Mouse (Mus musculus) cerebellum, adult 2 months (tissue): ENCODE results near the gene Elmo1. TPM values are rescaled to one million over a fixed set of nuclear protein-coding genes. Genes with fewer than 3 reads are reported as not detected.

Source experiments
- DNase-seq, 2 experiments: peaks; one replicate each; pipeline ENCODE4 v3.0.0; 2021
- H3K27ac ChIP-seq: fragments of 200-500 bp; 2 replicates; pipeline ENCODE4 v1.5.1; 2012; ENCODE audit warnings: low read length, control low read depth, inconsistent platforms; ENCODE audit not compliant: insufficient read depth
- H3K27me3 ChIP-seq: fragments of 200-500 bp; 2 replicates; pipeline ENCODE4 v1.6.1; 2012; ENCODE audit warnings: inconsistent platforms, mild to moderate bottlenecking, low read length, moderate library complexity; ENCODE audit not compliant: control insufficient read depth, insufficient read depth
- H3K4me1 ChIP-seq: fragments of 200-500 bp; 2 replicates; pipeline ENCODE4 v1.6.1; 2011; ENCODE audit warnings: low read length; ENCODE audit not compliant: control insufficient read depth, insufficient read depth
- H3K4me3 ChIP-seq: fragments of 200-500 bp; replicated peaks from 2 replicates; pipeline ENCODE3; 2011; ENCODE audit warnings: mild to moderate bottlenecking, low read depth, low read length, control low read depth; ENCODE audit not compliant: insufficient read depth
- CTCF ChIP-seq: fragments of 200-500 bp; IDR thresholded peaks from 2 replicates; pipeline ENCODE4 v1.5.1; 2011; ENCODE audit warnings: low read depth, mild to moderate bottlenecking, control low read depth, low read length, moderate library complexity, borderline replicate concordance; ENCODE audit not compliant: insufficient read depth
- POLR2A ChIP-seq: fragments of 200-500 bp; IDR thresholded peaks from 2 replicates; pipeline ENCODE4 v1.6.1; 2011; ENCODE audit warnings: low read length, control low read depth, borderline replicate concordance; ENCODE audit not compliant: insufficient read depth
- WGBS: fragments of 180-500 bp; shearing (Covaris S2); methylation state at CpG from one replicate; pipeline ENCODE4 v1.1.7; 2018; 5-methylcytosine and 5-hydroxymethylcytosine counted together
- polyA plus RNA-seq: library from polyadenylated mRNA; depleted of rRNA; stranded (reverse); fragments of >200 nt; gene quantifications from 2 replicates; pipeline ENCODE4 v1.2.3, GENCODE M21; 2012

Elmo1 gene
- polyA plus RNA-seq, 1 experiment, result 92.3 TPM

DNA sequence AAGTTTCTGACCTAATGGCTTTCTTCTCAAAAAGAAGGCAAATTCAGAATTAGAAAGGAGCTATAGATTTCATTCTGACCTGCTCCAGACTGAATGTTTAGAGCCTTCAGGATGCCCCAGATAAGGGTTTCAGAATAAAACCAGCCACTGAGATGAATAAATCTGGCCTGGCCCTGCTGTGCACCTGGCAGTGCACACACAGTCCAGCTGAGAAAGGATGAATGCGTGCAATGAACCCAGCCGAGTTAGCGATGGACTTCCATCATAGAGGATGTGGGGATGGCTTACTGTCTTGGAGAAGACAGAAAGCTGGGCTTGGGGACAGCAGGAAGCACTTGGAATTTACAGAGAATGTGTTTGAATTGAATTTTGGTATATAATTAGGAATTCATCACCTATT, 413.0 kb downstream of the Elmo1 start:
- peak; percentile 49 to 67 for DNase-seq
- TF ChIP-seq CTCF (no peak), POLR2A (no peak)
- H3K4me1 ChIP-seq, result peaks cover 28% of the 10 kb centered on the region
- no peaks in the 10 kb centered on the region for H3K27me3 ChIP-seq
- no peak overlapping the region; the same call in 1 of the 2 replicates for H3K27ac ChIP-seq
- no peak overlapping the region for H3K4me3 ChIP-seq
- WGBS, result 8% methylated on average over 3 of the region's 3 CpGs

DNA sequence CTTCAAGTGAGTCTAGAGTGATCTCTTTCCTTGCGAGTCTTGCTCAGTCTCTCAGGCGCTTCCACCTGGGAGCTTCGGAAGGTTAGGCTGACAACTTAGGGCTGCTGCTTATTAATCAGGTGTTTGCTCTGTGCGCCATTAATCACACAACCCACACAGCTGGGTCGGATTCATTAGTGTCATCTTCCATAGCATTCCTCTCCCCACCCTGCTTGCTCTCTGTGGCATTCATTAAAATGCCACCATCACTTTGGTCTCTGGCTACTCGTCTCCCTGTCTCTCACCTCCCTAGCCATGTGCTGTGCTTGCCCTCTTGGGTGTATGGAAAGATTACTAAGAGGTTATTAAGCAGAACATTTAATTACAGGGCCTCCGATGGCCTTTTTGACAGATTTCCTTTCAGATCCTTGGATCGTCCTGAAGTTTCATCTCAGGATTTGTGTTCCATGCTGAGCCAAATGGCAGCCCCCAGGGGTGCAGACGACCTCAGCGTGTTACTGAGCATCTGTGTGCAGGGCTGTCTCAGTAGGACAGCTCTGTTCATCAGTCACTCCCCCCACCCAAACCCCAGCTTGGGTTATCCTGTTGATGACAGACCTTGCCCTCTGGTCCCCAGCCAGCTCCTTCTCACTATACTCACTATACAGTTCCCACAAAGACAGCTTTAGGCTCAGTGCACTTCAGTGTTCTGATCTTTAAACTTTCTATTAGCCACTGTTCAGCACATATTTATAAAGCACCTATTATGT, 417.2 kb downstream of the Elmo1 start:
- no peak overlapping the region for H3K27ac ChIP-seq
- peaks cover 26% of the 10 kb centered on the region for H3K4me1 ChIP-seq
- 53% methylated on average over 10 of the region's 10 CpGs for WGBS
- H3K27me3 ChIP-seq, result no peaks in the 10 kb centered on the region
- no peak for TF ChIP-seq CTCF
- TF ChIP-seq POLR2A, result no peak
- DNase-seq, result no peak
- H3K4me3 ChIP-seq, result no peak overlapping the region

DNA sequence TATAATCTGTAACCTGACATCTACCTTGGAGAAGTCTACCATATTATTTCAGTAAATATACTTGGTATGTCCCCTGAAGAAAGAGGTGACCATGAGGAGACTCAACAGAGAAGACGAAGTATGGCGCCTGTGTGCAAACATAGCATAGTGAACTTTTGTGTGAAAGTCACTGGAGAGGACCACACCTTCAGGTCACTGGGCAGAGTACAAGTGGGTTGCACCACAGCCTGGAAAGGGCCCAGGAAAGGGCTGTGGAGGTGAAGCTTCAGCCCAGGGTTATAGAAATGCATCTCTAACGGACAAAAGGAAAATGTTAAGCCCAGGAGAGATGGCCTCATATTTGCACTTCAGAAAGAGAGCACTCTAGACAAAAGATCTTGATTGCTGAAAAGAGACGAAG, 420.6 kb downstream of the Elmo1 start:
- Histone ChIP-seq H3K27me3 (no peaks in the 10 kb centered on the region), H3K4me3 (no peak overlapping the region), H3K27ac (no peak overlapping the region), H3K4me1 (peaks cover 27% of the 10 kb centered on the region)
- TF ChIP-seq POLR2A (no peak), CTCF (no peak)
- DNase-seq, result no peak
- WGBS, result 92% methylated on average over 4 of the region's 4 CpGs

DNA sequence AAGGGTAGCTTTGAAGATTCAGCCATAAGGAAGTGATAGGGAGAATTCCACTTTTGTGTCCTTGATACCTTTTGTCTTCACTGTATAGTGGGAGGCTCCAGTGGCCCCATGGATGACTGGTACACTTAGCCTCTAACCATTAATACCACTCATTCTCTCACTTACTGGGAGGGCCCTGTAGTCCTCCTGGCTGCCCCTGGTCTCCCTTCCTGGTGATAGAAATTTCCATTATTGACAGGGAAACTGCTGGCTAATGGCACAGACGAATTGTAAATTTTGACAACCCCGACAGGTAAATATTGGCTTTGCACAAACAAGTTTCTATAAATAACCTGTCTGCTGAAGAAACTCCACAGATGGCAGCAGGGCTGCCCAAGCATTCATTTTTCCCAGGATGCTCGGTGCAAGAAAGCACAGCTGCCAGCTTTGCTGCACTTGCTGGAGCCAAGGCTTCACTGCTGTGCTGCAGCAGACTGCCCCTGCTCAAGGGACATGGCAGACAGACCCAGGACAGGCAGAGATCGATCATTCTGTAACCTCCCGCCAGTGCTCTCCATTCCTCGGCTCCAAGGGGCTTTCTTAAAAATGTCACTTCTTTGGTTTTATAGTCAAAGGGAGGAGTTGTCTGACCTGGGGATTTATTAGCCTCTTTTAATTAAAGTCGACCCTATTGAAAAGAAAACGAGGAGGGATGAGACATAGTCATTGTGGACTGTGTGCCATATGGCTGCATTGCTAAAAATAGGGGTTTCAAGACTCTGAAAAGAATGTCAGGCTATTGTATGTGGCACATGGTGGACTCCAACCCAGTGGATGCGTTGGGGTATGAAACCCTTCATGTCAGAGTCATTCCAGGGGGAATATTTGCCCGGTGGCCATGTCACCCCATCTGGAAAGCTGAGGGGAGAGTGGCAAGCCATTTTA, 422.2 kb downstream of the Elmo1 start:
- DNase-seq, result peak in 1 of 2 experiments; percentile 41
- H3K4me1 ChIP-seq, result peaks cover 22% of the 10 kb centered on the region
- no peaks in the 10 kb centered on the region for H3K27me3 ChIP-seq
- no peak for TF ChIP-seq CTCF
- no peak for TF ChIP-seq POLR2A
- WGBS, result 19% methylated on average over 10 of the region's 10 CpGs
- H3K27ac ChIP-seq, result no peak overlapping the region
- H3K4me3 ChIP-seq, result no peak overlapping the region

DNA sequence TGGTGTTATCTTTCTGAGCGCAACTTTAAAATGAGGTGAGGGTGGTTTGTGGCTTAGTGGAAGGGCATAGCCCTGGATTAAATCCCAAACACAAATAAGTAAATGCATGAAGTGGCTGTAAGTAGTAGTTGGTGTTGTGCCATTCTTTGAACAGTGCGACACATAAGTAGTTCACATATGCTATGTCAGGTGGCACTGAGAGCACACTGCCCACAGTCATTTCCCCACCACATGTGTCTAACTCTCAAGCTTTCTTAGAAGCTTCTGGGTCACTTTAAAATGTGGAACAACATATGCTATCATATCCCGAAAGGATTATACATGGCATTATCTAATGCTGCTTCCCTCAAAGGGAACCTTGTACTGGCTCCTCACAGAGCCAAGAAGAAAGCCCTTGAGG, 424.3 kb downstream of the Elmo1 start:
- TF ChIP-seq CTCF (no peak), POLR2A (no peak)
- WGBS, result 82% methylated on average over 3 of the region's 3 CpGs
- DNase-seq, result no peak
- Histone ChIP-seq H3K27me3 (no peaks in the 10 kb centered on the region), H3K4me3 (no peak overlapping the region), H3K27ac (no peak overlapping the region), H3K4me1 (peaks cover 18% of the 10 kb centered on the region)

DNA sequence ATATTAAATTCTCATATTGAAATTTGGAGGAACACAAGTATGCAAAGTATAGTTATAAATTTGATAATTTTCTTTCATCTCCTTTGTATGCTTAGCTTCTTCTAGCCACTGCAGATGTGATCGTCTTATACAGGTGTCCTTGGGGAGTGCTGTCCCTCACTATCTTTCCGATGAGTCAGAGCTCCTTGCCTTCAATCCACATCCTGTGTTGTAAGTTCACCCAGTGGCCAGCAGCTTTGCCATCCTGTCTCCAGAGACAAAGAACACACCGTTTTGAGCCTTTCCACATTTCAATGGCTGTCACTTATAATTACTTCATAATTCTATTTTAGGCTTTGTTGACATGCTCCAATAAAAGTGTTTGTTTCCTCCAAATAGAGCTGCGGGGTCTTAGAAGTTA, 425.7 kb downstream of the Elmo1 start:
- WGBS, result 61% methylated on average over 4 of the region's 4 CpGs
- no peak for DNase-seq
- TF ChIP-seq CTCF (no peak), POLR2A (no peak)

DNA sequence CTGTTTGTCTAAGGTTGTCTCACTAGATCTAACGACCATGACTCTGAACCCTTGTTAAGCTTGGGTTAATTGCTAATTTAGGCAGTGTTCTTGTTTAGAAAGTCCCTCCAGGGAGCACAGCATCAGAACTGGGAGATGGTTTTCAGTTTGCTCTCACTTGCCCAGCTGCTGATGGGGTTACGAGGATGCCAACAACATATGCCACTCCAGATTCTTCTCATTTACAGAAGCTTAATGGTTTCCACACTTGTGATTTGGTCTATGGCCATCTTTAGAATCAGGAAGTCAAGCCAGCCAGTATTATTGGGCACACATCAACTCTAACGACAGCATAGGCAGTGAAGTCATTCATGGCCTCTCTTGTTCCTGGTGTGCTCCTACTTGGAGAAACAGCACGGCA, 427.3 kb downstream of the Elmo1 start:
- Histone ChIP-seq H3K4me3 (no peak overlapping the region), H3K4me1 (peaks cover 16% of the 10 kb centered on the region), H3K27me3 (no peaks in the 10 kb centered on the region), H3K27ac (no peak overlapping the region)
- WGBS, result 40% methylated on average over 4 of the region's 4 CpGs
- DNase-seq, result no peak
- TF ChIP-seq POLR2A, result no peak
- TF ChIP-seq CTCF, result no peak

More for the DNA sequence above, 425.7 kb downstream of the Elmo1 start:
- Histone ChIP-seq H3K27ac (no peak overlapping the region), H3K4me1 (peaks cover 18% of the 10 kb centered on the region), H3K27me3 (no peaks in the 10 kb centered on the region), H3K4me3 (no peak overlapping the region)

DNA sequence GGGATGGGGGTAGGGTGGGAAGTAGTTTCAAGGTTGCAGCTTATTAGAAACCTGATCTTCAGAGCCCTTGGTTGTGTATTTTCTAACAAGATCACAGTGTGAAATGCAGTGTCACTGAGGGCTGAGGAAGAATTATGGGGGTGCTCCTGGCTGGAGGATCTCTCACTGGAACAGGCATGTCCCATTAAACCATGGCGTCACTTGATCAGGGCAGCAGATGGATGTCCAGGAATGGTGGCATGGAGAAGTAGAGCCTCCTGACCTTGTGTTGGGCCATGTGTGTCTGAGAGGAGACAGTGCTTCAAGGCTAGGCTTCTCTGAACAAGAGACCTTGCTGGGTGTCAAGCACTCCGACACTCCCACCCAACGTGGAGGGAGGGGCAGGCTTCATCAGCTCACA, 431.1 kb downstream of the Elmo1 start:
- 79% methylated on average over 3 of the region's 3 CpGs for WGBS
- Histone ChIP-seq H3K27ac (no peak overlapping the region), H3K27me3 (no peaks in the 10 kb centered on the region), H3K4me1 (peaks cover 21% of the 10 kb centered on the region), H3K4me3 (no peak overlapping the region)
- DNase-seq, result no peak
- TF ChIP-seq POLR2A, result no peak
- no peak for TF ChIP-seq CTCF
